Mouse (Mus musculus): ENCODE measurements around the gene Bmp4.

GRCm38 (mm10) chr14:46386478-46387356, 3.8 kb downstream of the Bmp4 start:
- TF ChIP-seq POLR2A (IDR thresholded peaks at IDR 0.05; ENCODE audit: insufficient read length, low read depth): no peak
- no peak for TF ChIP-seq CEBPB (IDR thresholded peaks at IDR 0.05; ENCODE audit: insufficient read depth, poor library complexity, severe bottlenecking)
- TF ChIP-seq USF1 (IDR thresholded peaks at IDR 0.05; ENCODE audit: low read depth): no peak
- no peak for TF ChIP-seq MAX (IDR thresholded peaks at IDR 0.05; ENCODE audit: low read depth)
- no peak for TF ChIP-seq E2F4 (IDR thresholded peaks at IDR 0.05; ENCODE audit: insufficient read depth)
- no peak for TF ChIP-seq TCF12 (IDR thresholded peaks at IDR 0.05; ENCODE audit: insufficient read depth, poor library complexity, severe bottlenecking)
- TF ChIP-seq TCF3 (IDR thresholded peaks at IDR 0.05; ENCODE audit: insufficient read length, low read depth): no peak
- no peak for TF ChIP-seq POLR2AphosphoS2 (IDR thresholded peaks at IDR 0.05; ENCODE audit: insufficient read length, low read depth)
- no peak for TF ChIP-seq MYOD1 (IDR thresholded peaks at IDR 0.05; ENCODE audit: control insufficient read depth in 1 of 3, insufficient read length in 2 of 3, low read depth in 2 of 3)
- no peak for TF ChIP-seq REST (IDR thresholded peaks at IDR 0.05; ENCODE audit: insufficient read depth, insufficient read length)
